Mouse (Mus musculus) heart, postnatal 0 days (tissue): Measurements from ENCODE around the gene Dbt. TPM values are rescaled to one million over a fixed set of nuclear protein-coding genes. Genes with fewer than 3 reads are reported as not detected.
"Not testable (repeated sequence)": the region's sequence is repeated elsewhere in the genome, so short reads cannot be mapped to it uniquely, and the experiment has no call there.

Source experiments
- ATAC-seq: fragments of 200-750 bp; cut with Nextera tagmentation; 2 replicates; pipeline ENCODE4 v1.8.0; 2017; ENCODE audit warnings: low read depth, moderate number of reproducible peaks, moderate library complexity; ENCODE audit not compliant: insufficient read depth
- DNase-seq: peaks from one replicate; pipeline ENCODE4 v3.0.0-alpha.2; 2016; ENCODE audit warnings: low spot score
- H3K27ac ChIP-seq: fragments of 300-500 bp; sonication (generic); 2 replicates; pipeline ENCODE4 v1.5.1; 2014; ENCODE audit warnings: low read depth, mild to moderate bottlenecking
- H3K27me3 ChIP-seq: fragments of 300-500 bp; sonication (generic); 2 replicates; pipeline ENCODE4 v1.6.1; 2014; ENCODE audit warnings: low read length, mixed read lengths; ENCODE audit not compliant: control insufficient read depth, insufficient read depth
- H3K36me3 ChIP-seq: fragments of 300-500 bp; sonication (generic); replicated peaks from 2 replicates; pipeline ENCODE4 v1.6.1; 2014; ENCODE audit warnings: low read length, mixed read lengths; ENCODE audit not compliant: control insufficient read depth, insufficient read depth
- H3K4me1 ChIP-seq: fragments of 300-500 bp; sonication (generic); 2 replicates; pipeline ENCODE4 v1.6.1; 2014; ENCODE audit warnings: antibody characterized with exemption; ENCODE audit not compliant: control insufficient read depth, insufficient read depth
- H3K4me2 ChIP-seq: fragments of 300-500 bp; sonication (generic); 2 replicates; pipeline ENCODE4 v1.6.1; 2014; ENCODE audit warnings: low read depth, mild to moderate bottlenecking, low read length, moderate library complexity
- H3K4me3 ChIP-seq: fragments of 300-500 bp; sonication (generic); 2 replicates; pipeline ENCODE4 v1.5.1; 2014; ENCODE audit warnings: low read depth, low read length
- H3K9ac ChIP-seq: fragments of 300-500 bp; sonication (generic); replicated peaks from 2 replicates; pipeline ENCODE4 v1.6.1; 2014; ENCODE audit warnings: low read depth, low read length, mixed read lengths
- H3K9me3 ChIP-seq: fragments of 300-500 bp; sonication (generic); replicated peaks from 2 replicates; pipeline ENCODE4 v1.6.1; 2016; ENCODE audit warnings: low read length; ENCODE audit not compliant: control insufficient read depth
- CTCF ChIP-seq: IDR thresholded peaks from 2 replicates; pipeline ENCODE4 v1.5.1; 2016; ENCODE audit warnings: antibody characterized with exemption, control low read depth, low read depth
- EP300 ChIP-seq: IDR thresholded peaks from 2 replicates; pipeline ENCODE4 v1.6.1; 2016; ENCODE audit warnings: antibody characterized with exemption, low read depth
- WGBS: fragments of 180-500 bp; shearing (Covaris S2); extraction: QIAGEN DNeasy Blood & Tissue Kit; methylation state at CpG from one replicate; pipeline ENCODE4 v1.1.7; 2014; 5-methylcytosine and 5-hydroxymethylcytosine counted together
- polyA plus RNA-seq: library from polyadenylated mRNA; unstranded; fragments of >200 nt; fragmentation: Nextera tagmentation; extraction: Ambion mirVana; gene quantifications from 2 replicates; pipeline ENCODE4 v1.2.1, GENCODE M21; 2015
- total RNA-seq: library from RNA; depleted of rRNA; stranded (reverse); fragments of >200 nt; gene quantifications from 2 replicates; pipeline ENCODE4 v1.2.3, GENCODE M21; 2014; ENCODE audit warnings: low replicate concordance

The Dbt gene
- total and polyA plus RNA-seq, 2 experiments from 2014 or later: 16.3 to 19.5 TPM

GRCm38 (mm10) chr3:116542070-116542469 lies 29.2 kb downstream of the Dbt start:
- 0 out of 2 replicates have a peak, but pooled peaks cover 5% of the 10 kb centered on the region for H3K4me1 ChIP-seq
- H3K4me2 ChIP-seq: no peak overlapping the region
- ATAC-seq (no peak), DNase-seq (no peak)
- WGBS: 49% methylated on average over 2 of the region's 2 CpGs
- no peaks in the 10 kb centered on the region for H3K9me3 ChIP-seq
- no peak overlapping the region for H3K4me3 ChIP-seq
- no peak for TF ChIP-seq EP300
- TF ChIP-seq CTCF: no peak
- peaks cover 60% of the 10 kb centered on the region for H3K36me3 ChIP-seq
- H3K27ac ChIP-seq: no peak overlapping the region
- H3K9ac ChIP-seq: no peak overlapping the region
- H3K27me3 ChIP-seq: no peaks in the 10 kb centered on the region

GRCm38 (mm10) chr3:116542532-116542931 lies 29.7 kb downstream of the Dbt start:
- Histone ChIP-seq H3K9ac (no peak overlapping the region), H3K27me3 (no peaks in the 10 kb centered on the region), H3K4me3 (no peak overlapping the region), H3K4me1 (0 out of 2 replicates have a peak, but pooled peaks cover under 1% of the 10 kb centered on the region), H3K4me2 (no peak overlapping the region), H3K9me3 (no peaks in the 10 kb centered on the region), H3K36me3 (peaks cover 64% of the 10 kb centered on the region), H3K27ac (no peak overlapping the region)
- DNase-seq: no peak
- ATAC-seq: no peak
- TF ChIP-seq EP300 (no peak), CTCF (no peak)
- WGBS: 50% methylated on average over 3 of the region's 3 CpGs

GRCm38 (mm10) chr3:116547430-116547829 lies 34.6 kb downstream of the Dbt start:
- H3K4me1 ChIP-seq: no peaks in the 10 kb centered on the region
- peaks cover 59% of the 10 kb centered on the region for H3K36me3 ChIP-seq
- H3K4me2 ChIP-seq: no peak overlapping the region
- no peak for DNase-seq
- ATAC-seq: no peak
- no peak overlapping the region for H3K4me3 ChIP-seq
- H3K27ac ChIP-seq: no peak overlapping the region
- no peaks in the 10 kb centered on the region for H3K27me3 ChIP-seq
- WGBS: 82% methylated on average over 5 of the region's 5 CpGs
- TF ChIP-seq EP300 (no peak), CTCF (no peak)
- no peaks in the 10 kb centered on the region for H3K9me3 ChIP-seq
- no peak overlapping the region for H3K9ac ChIP-seq

- Histone ChIP-seq H3K4me3 (no peak overlapping the region), H3K36me3 (peaks cover 34% of the 10 kb centered on the region), H3K27ac (no peak overlapping the region), H3K9ac (no peak overlapping the region), H3K9me3 (no peaks in the 10 kb centered on the region), H3K4me1 (no peaks in the 10 kb centered on the region), H3K4me2 (no peak overlapping the region), H3K27me3 (no peaks in the 10 kb centered on the region)
- WGBS: 81% methylated on average over 5 of the region's 5 CpGs
- ATAC-seq: no peak
- DNase-seq: no peak
- TF ChIP-seq EP300 (no peak), CTCF (no peak)
Measured at GRCm38 (mm10) chr3:116551362-116551761, 38.5 kb downstream of the Dbt start.

- H3K9ac ChIP-seq, H3K27me3 ChIP-seq, DNase-seq, H3K4me3 ChIP-seq, H3K9me3 ChIP-seq, H3K27ac ChIP-seq, ATAC-seq, H3K36me3 ChIP-seq, H3K4me2 ChIP-seq: not testable (repeated sequence)
- WGBS: 95% methylated on average over 13 of the region's 14 CpGs
- peaks cover 15% of the 10 kb centered on the region; the same call in 1 of the 2 replicates for H3K4me1 ChIP-seq
Measured at GRCm38 (mm10) chr3:116561315-116561714, 48.4 kb downstream of the Dbt start.

GRCm38 (mm10) chr3:116562408-116563094 lies 49.7 kb downstream of the Dbt start, which contains the start of gene Lrrc39:
Gene Lrrc39 (plus strand): TSS chr3:116562973.
- Histone ChIP-seq H3K9ac (peak within 1 kb of the TSS; percentile 66), H3K27me3 (no peaks in the 10 kb centered on the region), H3K36me3 (peaks cover 21% of the 10 kb centered on the region), H3K4me1 (peaks cover 15% of the 10 kb centered on the region; the same call in 1 of the 2 replicates), H3K27ac (peak within 1 kb of the TSS; percentile 96), H3K4me3 (peak within 1 kb of the TSS; percentile 56), H3K4me2 (peak within 1 kb of the TSS; percentile 57), H3K9me3 (peaks cover 6% of the 10 kb centered on the region; the same call in 1 of the 2 replicates)
- peak; percentile 92 for ATAC-seq
- 10% methylated on average over 7 of the region's 7 CpGs for WGBS
- no peak for TF ChIP-seq CTCF
- TF ChIP-seq EP300: no peak
- DNase-seq: peak; percentile 90
